Mouse (Mus musculus) heart, adult 2 months (tissue): ENCODE data around the gene Otop2. TPM values are rescaled to one million over a fixed set of nuclear protein-coding genes. Genes with fewer than 3 reads are reported as not detected.

Experiments
- DNase-seq, 2 experiments: peaks; one replicate each; pipeline ENCODE4 v3.0.0; 2021
- H3K27ac ChIP-seq: fragments of 200-600 bp; 2 replicates; pipeline ENCODE4 v1.8.1; 2022
- H3K27me3 ChIP-seq: fragments of 200-500 bp; 2 replicates; pipeline ENCODE4 v1.6.1; 2012; ENCODE audit warnings: mild to moderate bottlenecking, low read length, inconsistent platforms, mixed read lengths; ENCODE audit not compliant: control insufficient read depth, insufficient read depth
- H3K36me3 ChIP-seq: fragments of 200-500 bp; 2 replicates; pipeline ENCODE4 v1.6.1; 2012; ENCODE audit warnings: low read length, inconsistent platforms; ENCODE audit not compliant: control insufficient read depth, insufficient read depth
- H3K4me1 ChIP-seq: fragments of 200-500 bp; 2 replicates; pipeline ENCODE4 v1.6.1; 2011; ENCODE audit warnings: low read length; ENCODE audit not compliant: control insufficient read depth, insufficient read depth
- H3K4me3 ChIP-seq: fragments of 200-600 bp; 2 replicates; pipeline ENCODE4 v1.8.1; 2022
- H3K79me2 ChIP-seq: fragments of 200-500 bp; replicated peaks from 2 replicates; pipeline ENCODE4 v1.6.1; 2012; ENCODE audit warnings: mild to moderate bottlenecking, inconsistent platforms, low read length, moderate library complexity, mixed read lengths; ENCODE audit not compliant: control insufficient read depth, insufficient read depth
- H3K9ac ChIP-seq: fragments of 200-500 bp; 2 replicates; pipeline ENCODE4 v1.6.1; 2012; ENCODE audit warnings: low read depth, mild to moderate bottlenecking, control low read depth, inconsistent platforms, low read length, mixed read lengths
- CTCF ChIP-seq: fragments of 200-600 bp; IDR thresholded peaks from 2 replicates; pipeline ENCODE4 v1.8.1; 2022; ENCODE audit warnings: antibody characterized with exemption, mild to moderate bottlenecking, moderate library complexity
- EP300 ChIP-seq: fragments of 200-500 bp; IDR thresholded peaks from 2 replicates; pipeline ENCODE4 v1.6.1; 2011; ENCODE audit warnings: low read depth, low read length, control low read depth; ENCODE audit not compliant: insufficient read depth
- POLR2A ChIP-seq: fragments of 200-500 bp; IDR thresholded peaks from 2 replicates; pipeline ENCODE4 v1.6.1; 2011; ENCODE audit warnings: mild to moderate bottlenecking, low read depth, low read length, control low read depth; ENCODE audit not compliant: insufficient read depth
- WGBS: fragments of 180-500 bp; shearing (Covaris S2); methylation state at CpG from one replicate; pipeline ENCODE4 v1.1.7; 2018; 5-methylcytosine and 5-hydroxymethylcytosine counted together
- intact Hi-C: fragments of 180-260 bp; cut with DNase I; formaldehyde crosslinking; loops from one replicate; pipeline ENCODE4 v1.15.1; 2025
- polyA plus RNA-seq: library from polyadenylated mRNA; depleted of rRNA; stranded (reverse); fragments of >200 nt; gene quantifications from 2 replicates; pipeline ENCODE4 v1.2.3, GENCODE M21; 2012
- total RNA-seq, 2 experiments: library from RNA; stranded (reverse); gene quantifications; 2 replicates each; pipeline ENCODE4 v1.2.3; 2021

Otop2 gene
- total and polyA plus RNA-seq, 3 experiments = not detected

GRCm38 (mm10) chr11:115283891-115284620, 22.9 kb upstream of the Otop2 start:
- no peaks in the 10 kb centered on the region for H3K36me3 ChIP-seq
- DNase-seq = peak in 1 of 2 experiments; percentile 16
- no peaks in the 10 kb centered on the region for H3K27me3 ChIP-seq
- peaks cover 1% of the 10 kb centered on the region for H3K4me1 ChIP-seq
- intact Hi-C loops = no loop called here
- H3K9ac ChIP-seq = no peak overlapping the region
- no peaks in the 10 kb centered on the region for H3K79me2 ChIP-seq
- no peak overlapping the region for H3K27ac ChIP-seq
- no peak overlapping the region for H3K4me3 ChIP-seq
- 85% methylated on average over 12 of the region's 12 CpGs for WGBS
- TF ChIP-seq POLR2A (no peak), CTCF (no peak), EP300 (no peak)

GRCm38 (mm10) chr11:115285282-115285681, 21.7 kb upstream of the Otop2 start:
- no peaks in the 10 kb centered on the region for H3K79me2 ChIP-seq
- intact Hi-C loops = no loop called here
- TF ChIP-seq CTCF (no peak), POLR2A (no peak)
- WGBS = 48% methylated on average over 4 of the region's 4 CpGs
- H3K36me3 ChIP-seq = no peaks in the 10 kb centered on the region
- H3K9ac ChIP-seq = no peak overlapping the region
- H3K27me3 ChIP-seq = no peaks in the 10 kb centered on the region
- no peak overlapping the region for H3K27ac ChIP-seq
- peaks cover 1% of the 10 kb centered on the region for H3K4me1 ChIP-seq
- DNase-seq = no peak
- no peak overlapping the region for H3K4me3 ChIP-seq

- H3K27me3 ChIP-seq = no peaks in the 10 kb centered on the region
- TF ChIP-seq EP300 (no peak), CTCF (no peak), POLR2A (no peak)
- no peak overlapping the region for H3K4me3 ChIP-seq
- DNase-seq = no peak
- H3K4me1 ChIP-seq = peaks cover 6% of the 10 kb centered on the region
- intact Hi-C loops = no loop called here
- 71% methylated on average over 19 of the region's 19 CpGs for WGBS
- no peak overlapping the region for H3K9ac ChIP-seq
- H3K36me3 ChIP-seq = no peaks in the 10 kb centered on the region
- no peak overlapping the region for H3K27ac ChIP-seq
- H3K79me2 ChIP-seq = no peaks in the 10 kb centered on the region
These were observed 20.6 kb upstream of the Otop2 start for GRCm38 (mm10) chr11:115286201-115286993.

- H3K36me3 ChIP-seq = no peaks in the 10 kb centered on the region
- no peaks in the 10 kb centered on the region for H3K79me2 ChIP-seq
- H3K4me3 ChIP-seq = no peak overlapping the region
- no peak overlapping the region for H3K27ac ChIP-seq
- no peak for DNase-seq
- H3K9ac ChIP-seq = no peak overlapping the region
- no peaks in the 10 kb centered on the region for H3K27me3 ChIP-seq
- 86% methylated on average over 5 of the region's 5 CpGs for WGBS
- peaks cover 6% of the 10 kb centered on the region; the same call in 1 of the 2 replicates for H3K4me1 ChIP-seq
- TF ChIP-seq POLR2A (no peak), CTCF (no peak), EP300 (no peak)
- intact Hi-C loops = no loop called here
These were observed 19.6 kb upstream of the Otop2 start for GRCm38 (mm10) chr11:115287386-115287785.

- Histone ChIP-seq H3K4me1 (peaks cover 6% of the 10 kb centered on the region; the same call in 1 of the 2 replicates), H3K36me3 (no peaks in the 10 kb centered on the region), H3K27me3 (no peaks in the 10 kb centered on the region), H3K27ac (no peak overlapping the region), H3K9ac (no peak overlapping the region), H3K4me3 (no peak overlapping the region), H3K79me2 (no peaks in the 10 kb centered on the region)
- WGBS = 64% methylated on average over 2 of the region's 2 CpGs
- intact Hi-C loops = no loop called here
- peak in 1 of 2 experiments; percentile 19 for DNase-seq
- TF ChIP-seq EP300 (no peak), POLR2A (no peak), CTCF (no peak)
These were observed 18.7 kb upstream of the Otop2 start for GRCm38 (mm10) chr11:115288305-115288704.

- TF ChIP-seq POLR2A = no peak
- TF ChIP-seq EP300 = no peak
- no peak for TF ChIP-seq CTCF
- H3K4me1 ChIP-seq = peaks cover 6% of the 10 kb centered on the region; the same call in 1 of the 2 replicates
- H3K36me3 ChIP-seq = no peaks in the 10 kb centered on the region
- H3K9ac ChIP-seq = no peak overlapping the region
- intact Hi-C loops = no loop called here
- no peak overlapping the region for H3K4me3 ChIP-seq
- DNase-seq = peak in 1 of 2 experiments; percentile 23
- H3K79me2 ChIP-seq = no peaks in the 10 kb centered on the region
- no peaks in the 10 kb centered on the region for H3K27me3 ChIP-seq
- WGBS = 62% methylated on average over 8 of the region's 8 CpGs
- no peak overlapping the region; the same call in 1 of the 2 replicates for H3K27ac ChIP-seq
These were observed 17.1 kb upstream of the Otop2 start for GRCm38 (mm10) chr11:115289885-115290284.
